Mouse (Mus musculus) megakaryocyte, embryonic 14.5 days (primary cell): ENCODE results near the gene Klhl29.

Source experiments
- FLI1 ChIP-seq: IDR thresholded peaks from 2 replicates; pipeline ENCODE4 v1.6.1; 2012; ENCODE audit warnings: low read length, inconsistent platforms, mixed read lengths
- GATA1 ChIP-seq: IDR thresholded peaks from 3 replicates; pipeline ENCODE4 v1.6.1; 2012; ENCODE audit warnings: mixed read lengths, low read length, inconsistent platforms, borderline replicate concordance

DNA sequence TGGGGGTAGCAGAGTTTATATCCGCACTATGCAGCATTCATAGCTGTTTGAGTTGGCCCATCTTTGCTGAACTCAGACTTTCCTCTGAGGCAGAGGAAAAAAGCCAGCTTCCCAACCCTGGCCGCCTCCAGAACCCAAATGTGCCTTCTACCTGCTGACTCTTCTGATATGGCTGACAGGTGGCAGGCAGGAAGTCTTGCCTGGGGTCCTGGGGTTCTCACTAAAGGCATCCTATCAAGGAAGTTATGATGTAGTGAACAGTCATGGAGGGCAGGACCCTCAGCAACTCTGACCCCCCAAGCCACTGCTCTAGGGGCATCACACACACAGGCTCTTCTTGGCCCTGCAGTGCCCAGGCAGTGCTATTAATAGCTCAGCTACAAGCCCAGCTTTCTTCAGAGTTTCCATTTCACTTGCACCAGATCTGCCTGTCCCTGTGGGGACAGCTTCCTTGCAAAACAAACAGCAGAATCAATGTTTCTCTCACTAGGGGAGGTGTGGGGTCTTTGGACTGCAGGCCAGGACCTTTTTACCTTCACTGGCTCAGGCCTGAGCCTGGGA, 187.6 kb downstream of the Klhl29 start:
- TF ChIP-seq GATA1 (no peak), FLI1 (no peak)
